Mouse (Mus musculus): ENCODE data around the gene Gimap4.

DNA sequence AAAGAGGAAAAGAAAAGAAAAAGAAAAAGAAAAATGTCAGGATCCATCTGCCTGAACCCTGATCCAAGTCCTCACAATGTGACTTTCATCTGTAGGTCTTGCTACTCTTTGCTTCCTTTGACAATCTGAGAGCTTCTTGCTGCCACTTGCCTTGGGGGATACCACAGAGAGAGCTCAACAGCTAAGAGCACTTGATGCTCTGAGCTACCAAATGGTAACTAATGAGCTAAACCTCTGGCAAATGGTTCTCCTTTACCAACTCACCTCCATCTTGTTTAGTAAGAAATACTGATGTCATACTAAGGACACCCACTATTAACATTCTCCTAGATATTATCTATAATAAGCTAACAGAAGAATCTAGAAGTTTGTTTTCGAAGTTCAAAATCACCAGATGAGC is 49.3 kb downstream of the Gimap4 start:
- TF ChIP-seq CTCF (IDR thresholded peaks at IDR 0.05; ENCODE audit: extremely low read depth, insufficient read length, insufficient replicate concordance, low read depth, low read length) (no peak), POLR2A (IDR thresholded peaks at IDR 0.05; ENCODE audit: low read depth, low read length) (no peak)

Measured in small intestine, adult 2 months (tissue).